Mouse (Mus musculus): ENCODE measurements around the gene Magi3.

DNA sequence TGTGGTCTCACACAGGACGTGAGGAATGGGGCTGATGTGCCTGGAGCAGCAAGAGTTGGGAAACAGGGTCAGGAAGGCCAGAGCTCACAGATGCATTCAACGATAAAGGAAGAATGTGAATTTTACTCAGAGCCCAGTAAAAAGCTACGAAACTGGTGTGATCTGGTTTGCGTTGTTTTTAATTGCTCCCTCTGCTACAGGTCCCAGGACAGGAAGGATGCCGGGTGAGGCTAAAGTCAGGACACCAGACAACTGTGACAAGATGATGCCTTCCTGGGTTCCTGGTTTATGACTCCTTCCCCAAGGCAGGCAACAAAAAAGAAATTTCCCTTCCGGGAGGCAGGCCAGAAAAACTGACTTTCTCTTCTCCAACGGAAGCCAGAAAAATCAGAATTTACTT is 6.6 kb upstream of the Magi3 start:
- TF ChIP-seq CTCF (IDR thresholded peaks at IDR 0.05; ENCODE audit: low read depth) (no peak), EP300 (IDR thresholded peaks at IDR 0.05; ENCODE audit: low read depth) (no peak)

Measured in liver, postnatal 0 days (tissue).